Mouse (Mus musculus) heart, adult 9 months (tissue): Measurements from ENCODE around the gene Kcnj15.

Experiments used
- DNase-seq, 2 experiments: peaks; one replicate each; pipeline ENCODE4 v3.0.0; 2022; ENCODE audit warnings: low spot score in 2 of 2

The Kcnj15 gene

DNA sequence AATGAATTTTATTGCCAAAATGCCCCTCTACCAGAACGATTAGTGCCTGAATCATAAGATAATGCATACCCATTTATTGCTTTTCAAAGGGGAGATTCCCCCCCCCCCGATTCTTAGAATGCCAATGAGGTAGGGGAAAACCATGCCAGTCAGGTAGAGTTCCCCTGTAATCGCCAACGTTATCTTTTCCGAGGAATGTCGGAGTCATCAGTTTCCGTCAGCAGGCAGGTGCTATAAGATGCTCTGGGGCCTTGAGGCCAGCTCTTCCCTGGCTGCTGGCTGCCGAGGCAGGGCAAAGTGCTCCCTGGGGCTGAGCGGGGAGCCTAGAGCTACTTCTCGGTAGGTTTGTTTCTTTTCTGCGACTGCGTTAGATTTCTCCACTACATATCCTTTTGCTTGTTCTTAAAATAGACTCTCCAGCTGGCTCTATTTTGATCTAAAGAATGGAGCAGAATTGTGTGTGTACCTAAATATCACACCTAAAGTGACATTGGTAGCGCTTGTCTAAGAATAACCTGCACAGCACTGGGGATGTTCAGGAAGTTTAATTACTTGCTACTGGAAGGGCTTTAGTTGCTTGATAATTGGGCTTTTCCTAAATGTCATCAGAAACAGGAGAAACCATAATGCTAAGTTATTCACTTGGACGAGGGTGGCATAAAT lies 35.6 kb downstream of the Kcnj15 start:
- no peak for DNase-seq

DNA sequence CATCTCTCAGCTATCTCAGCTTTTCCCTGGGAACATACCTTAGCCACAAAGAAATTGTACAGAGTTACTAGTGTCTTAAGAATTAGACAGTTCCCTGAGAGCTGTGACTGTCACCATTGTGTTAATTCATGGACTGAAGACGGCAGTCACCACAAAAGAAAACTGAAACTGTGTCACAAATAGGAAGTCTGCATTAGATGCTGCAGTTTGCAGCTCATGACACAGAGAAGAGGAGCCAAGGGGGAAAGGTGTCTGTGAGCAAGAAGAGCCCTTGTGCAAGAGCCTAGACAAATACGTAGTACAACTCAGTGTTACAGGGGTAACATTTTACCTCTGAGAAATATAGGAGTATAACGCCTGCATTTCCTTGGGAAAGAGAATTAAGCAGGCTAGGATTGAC lies 40.3 kb downstream of the Kcnj15 start:
- no peak for DNase-seq

DNA sequence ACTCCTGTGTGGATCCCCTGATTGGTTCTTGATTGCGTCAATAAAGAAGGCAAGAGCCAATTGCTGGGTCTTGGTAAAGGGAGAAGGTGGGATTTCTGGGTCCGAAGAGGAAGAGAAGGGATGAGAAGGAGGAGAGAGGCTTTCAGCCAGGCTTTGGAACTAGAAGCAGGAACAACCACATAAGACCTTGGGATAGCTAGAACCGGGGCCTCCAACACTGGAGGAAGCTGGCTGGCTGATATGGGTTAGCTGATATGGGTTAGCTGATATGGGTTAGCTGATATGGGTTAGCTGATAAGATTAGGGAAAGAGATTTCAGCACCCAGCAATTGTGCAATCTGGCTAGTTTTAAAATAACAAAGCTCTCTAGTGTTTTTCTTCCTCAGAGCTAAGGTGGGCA lies 44.3 kb downstream of the Kcnj15 start:
- DNase-seq, result no peak

DNA sequence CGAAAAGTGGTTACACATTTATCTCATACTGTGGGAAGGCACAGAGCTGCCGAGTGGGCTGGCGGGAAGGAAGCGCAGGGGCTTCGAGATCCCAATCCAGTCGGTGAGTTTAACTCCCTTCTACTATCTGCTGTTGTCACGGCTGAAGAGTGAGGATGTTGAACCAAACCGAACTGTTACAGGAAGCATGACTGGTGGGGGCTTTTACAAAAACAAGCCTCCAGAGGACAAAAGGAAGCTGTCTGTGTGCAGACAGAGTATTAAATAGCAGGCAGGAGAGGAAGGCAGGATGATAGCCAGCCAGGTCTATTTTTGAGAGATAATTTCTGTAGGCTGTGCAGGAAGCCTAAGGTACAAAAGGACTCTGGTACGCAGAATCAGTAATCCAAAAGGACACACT lies 46.3 kb downstream of the Kcnj15 start:
- peak; percentile 4 to 30 for DNase-seq

DNA sequence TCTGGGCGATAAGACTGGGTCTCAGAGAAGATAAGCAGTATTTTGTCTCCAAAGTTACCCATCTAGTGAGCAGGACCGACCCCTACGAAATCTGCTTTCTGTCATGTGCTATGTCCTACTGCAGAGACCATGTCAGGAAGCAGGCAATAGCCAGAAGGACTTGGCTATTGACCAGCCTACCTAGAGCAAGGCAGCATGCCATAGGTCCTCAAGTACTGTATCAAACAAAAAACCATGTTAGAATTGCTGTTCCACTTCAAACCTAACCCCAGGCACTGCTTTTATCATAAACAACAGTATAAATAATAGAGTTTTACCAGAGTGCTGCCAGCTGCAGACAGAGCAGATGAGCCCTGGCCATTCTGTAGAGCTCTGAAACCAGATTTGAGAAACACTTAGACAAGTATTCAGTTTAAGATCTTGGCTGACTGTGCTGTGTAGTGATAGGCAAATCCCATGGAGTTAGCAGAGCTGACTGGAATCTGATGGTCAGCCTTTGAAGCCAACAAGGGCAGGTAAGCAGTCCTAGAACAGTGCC lies 50.5 kb downstream of the Kcnj15 start:
- DNase-seq, result no peak

DNA sequence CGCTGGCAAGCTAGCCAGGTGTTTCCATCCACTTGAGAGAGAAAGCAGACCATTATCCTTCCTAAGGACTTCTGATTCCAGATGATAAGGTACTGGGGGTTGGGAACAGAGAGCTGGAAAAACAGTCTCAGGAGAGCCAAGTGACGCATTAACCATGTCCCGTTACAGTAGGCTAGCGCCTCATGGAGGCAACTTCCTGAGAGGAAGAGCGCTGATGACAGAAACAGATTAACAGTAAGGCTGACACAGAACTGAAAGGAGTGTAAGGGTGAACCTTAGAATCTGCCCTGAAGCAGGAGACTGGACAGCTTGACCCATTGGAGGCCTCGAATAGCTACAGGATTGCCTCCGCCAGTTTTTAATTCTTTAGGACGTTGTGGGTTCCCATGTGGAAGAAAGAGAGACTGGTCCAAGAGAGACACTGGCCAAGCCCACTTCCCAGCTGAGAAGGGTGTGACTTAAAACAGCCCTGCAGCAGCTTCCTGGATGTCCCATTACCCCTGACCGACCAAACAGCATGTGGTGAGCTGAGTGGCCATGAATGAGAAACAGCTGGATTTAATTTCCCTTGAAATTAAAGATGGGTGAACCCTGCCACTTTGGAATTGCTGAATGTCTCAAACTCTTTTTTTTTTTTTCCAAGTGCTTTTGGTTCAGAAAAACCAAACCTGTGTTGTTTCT lies 64.7 kb downstream of the Kcnj15 start:
- peak; percentile 52 to 83 for DNase-seq

DNA sequence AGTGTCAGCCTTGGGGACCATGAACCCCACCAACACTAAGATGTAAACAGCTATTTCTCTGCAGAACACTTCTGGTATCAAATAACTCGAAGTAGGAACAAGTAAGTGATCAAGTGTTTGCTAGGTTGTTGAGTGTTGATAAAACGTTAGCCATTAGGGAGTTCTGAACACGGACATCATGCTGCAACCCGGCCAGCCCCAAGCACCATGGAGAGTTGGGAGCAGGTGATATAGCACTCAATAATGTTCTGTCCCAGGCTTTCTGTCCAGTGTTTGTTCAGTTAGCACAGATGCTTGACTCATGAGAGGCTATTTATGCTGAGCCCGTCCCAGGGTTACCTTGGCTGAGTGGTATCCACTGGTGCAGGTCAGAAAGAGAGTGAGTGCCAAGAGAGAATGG lies 74.8 kb downstream of the Kcnj15 start:
- DNase-seq, result no peak

DNA sequence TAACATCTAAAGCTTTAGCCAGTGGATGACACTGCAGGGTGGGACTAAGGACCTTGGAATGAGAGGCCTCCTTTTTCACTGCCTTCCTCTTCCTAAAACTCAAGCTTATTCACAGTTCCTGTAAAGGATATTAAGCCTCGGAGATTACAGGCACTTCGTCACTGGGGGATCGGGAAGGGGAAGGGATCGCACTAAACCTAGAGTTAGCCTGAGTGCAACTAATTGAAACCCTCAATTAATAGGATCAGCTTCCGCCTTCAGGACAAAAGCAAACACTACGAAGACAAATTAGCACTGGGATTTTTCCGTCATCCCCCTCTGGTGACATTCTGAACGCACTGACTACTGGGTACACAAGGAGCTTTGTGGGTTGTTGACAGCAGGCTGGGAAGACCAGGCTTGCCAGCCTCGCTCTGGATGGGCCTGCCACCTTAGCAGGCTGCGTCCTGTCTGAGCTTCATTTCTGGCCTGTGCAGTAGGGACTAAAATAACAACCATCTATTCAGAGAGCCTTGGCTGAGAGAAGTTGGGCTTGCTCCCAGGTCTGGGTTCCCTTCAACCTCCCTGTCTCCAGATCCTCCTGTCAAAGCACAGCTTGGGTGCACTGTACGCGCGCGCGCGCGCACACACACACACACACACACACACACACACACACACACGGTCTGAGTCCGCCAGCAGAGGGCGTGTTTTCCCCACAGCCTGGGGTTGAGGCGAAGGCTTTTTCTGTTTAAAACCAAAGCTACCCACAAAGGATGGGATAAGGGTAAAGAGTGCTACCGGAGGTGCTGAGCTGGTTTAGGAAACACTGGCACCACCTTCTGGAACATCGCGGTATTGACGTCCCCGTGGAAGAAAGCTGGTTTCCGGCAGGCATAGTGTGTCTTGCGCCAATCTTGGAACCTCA lies 83.8 kb downstream of the Kcnj15 start:
- peak; percentile 67 to 75 for DNase-seq

DNA sequence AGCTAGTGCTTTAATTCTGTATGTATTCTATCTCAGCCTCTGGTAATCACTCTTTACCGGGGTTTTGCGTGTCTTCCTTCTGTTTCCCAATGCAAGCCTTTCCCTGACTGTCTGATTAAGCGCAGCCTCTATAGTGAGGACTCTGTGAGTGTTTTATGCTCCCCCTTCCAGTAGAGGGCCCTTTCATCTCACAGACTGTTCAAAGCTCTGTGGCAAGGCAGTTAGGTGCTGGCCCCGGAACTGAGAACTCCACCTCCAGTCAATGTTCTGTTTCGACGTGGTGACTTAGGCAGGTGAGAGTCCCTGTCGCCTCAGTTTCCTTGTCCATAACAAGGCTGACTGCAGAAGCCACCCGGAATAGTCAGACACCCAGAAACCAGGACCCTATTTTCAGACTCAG lies 84.7 kb downstream of the Kcnj15 start:
- no peak for DNase-seq

DNA sequence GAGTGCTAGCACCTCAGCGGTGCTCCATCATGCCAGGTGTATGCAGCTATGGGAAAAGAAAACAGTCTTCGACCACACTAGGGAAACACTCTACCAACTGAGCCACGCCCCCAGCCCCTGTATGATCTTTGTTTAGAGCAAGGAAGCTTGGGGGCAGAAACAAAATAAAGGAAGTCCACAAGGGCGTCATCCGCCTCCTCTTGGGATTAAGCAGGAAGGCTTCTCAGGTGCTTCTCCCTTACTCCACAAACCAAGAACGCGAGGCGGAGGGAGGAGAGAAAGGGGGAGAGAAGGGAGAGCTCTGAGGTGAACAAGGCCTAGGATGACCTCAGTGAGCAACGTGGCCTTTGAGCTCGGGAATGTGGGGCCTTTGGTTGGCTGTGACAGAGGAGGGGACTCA lies 87.6 kb downstream of the Kcnj15 start:
- DNase-seq, result no peak

DNA sequence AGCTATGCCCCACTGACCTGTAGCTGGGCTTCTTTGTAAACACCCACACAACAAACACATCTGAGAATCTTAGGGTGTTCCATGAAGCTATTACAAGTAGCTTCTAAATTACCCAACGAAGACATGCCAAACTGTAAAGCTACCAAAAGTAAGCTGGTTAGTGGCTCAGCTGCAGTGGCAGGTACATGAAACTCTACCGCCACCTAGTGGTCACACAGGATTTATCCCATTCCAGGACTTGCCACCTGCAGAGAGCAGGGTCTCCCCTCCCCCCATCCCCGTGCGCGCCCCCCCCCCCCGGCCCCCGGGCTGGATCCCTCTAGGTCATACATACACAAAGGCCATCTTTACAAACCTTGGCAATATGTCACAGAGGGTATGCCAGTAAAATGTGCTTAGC lies 88.5 kb downstream of the Kcnj15 start:
- peak; percentile 21 to 46 for DNase-seq

DNA sequence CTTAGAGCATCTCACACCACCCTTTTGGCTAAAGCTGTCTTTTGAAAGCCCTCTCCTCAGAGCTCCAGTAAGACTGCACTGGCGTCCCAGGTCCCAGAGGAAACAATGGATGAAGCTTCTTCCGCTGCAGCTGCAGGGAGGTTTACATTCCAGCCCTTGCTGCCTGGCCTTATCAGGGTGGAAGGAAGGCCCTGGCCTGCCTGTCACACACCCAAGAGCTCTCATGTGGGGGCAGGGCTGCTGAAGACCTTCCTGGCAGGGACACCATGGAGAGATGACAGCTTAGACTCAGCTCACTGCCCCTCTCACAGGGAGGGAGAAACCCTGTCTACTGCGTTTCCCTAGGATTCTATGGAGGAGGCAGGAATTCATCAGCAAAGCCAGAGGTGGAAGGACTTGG lies 89.8 kb downstream of the Kcnj15 start:
- peak; percentile 50 to 77 for DNase-seq

DNA sequence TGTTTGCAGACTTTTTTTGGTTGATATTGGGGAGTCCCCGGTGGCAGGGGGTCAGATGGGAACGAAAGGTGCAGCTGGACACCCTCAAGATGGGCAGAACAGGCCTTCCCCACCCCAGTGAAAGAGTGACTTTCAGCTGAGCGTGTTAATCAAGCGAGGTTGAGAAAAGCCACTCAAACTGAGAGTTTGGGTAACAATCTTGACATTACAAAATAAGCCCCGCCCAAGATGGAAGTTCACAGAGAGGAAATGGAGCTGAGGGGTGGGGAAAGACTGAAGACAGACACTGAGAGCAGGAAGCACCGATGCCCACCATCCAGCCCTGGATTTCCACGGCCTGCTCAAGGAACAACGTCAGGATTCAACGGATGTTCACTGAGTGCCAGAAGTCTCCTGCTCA lies 91.2 kb downstream of the Kcnj15 start:
- DNase-seq, result no peak

DNA sequence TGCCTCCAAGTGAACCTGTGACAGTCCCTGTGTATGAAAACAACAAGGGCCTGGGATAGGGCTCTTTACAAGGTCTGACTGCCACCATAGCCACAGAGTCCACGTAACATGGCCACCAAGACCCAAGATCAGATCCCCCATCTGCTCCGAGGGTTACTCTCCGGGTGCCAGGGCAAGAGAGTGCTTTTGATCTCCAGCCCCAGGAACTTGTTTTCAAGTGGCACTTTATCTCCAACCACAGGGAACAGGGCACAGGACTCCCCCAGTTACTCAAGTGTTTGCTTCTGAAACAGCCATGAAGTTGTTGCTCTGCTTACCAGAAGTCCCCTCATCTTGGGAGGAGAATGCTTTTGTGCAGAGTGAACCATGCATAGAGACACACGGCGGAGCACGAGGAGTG lies 92.0 kb downstream of the Kcnj15 start:
- DNase-seq, result no peak

DNA sequence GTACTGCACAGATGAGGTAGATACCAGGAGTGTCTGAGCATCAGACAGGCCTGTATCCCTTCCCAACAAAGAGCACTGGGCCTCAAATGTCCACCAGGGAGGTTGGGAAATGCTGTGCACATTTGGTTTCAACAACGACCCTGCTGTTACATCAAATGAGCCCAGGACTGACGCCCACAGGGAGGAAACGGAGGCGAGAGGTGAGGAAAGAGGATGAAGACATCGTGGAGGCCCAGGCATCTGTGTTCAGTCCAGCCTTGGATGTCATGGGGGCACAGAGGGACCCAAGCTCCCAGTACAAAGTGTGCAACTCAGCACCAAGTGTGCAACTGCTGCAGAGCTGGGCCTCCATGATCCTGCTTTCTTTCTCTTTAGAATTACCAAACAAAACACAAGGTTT lies 92.4 kb downstream of the Kcnj15 start:
- no peak for DNase-seq
